Mouse (Mus musculus) thymus, adult 18-20 months (tissue): Measurements from ENCODE around the gene Iah1.

Experiments
- DNase-seq, 2 experiments: peaks; one replicate each; pipeline ENCODE4 v3.0.0; 2022; ENCODE audit warnings: mixed read lengths in 2 of 2

Gene Iah1

GRCm38 (mm10) chr12:21320317-21320716 is 4.1 kb downstream of the Iah1 start:
- no peak for DNase-seq

GRCm38 (mm10) chr12:21321170-21321569 is 5.0 kb downstream of the Iah1 start:
- no peak for DNase-seq

GRCm38 (mm10) chr12:21322296-21322695 is 6.1 kb downstream of the Iah1 start:
- no peak for DNase-seq

GRCm38 (mm10) chr12:21322856-21323255 is 6.7 kb downstream of the Iah1 start:
- no peak for DNase-seq

GRCm38 (mm10) chr12:21324101-21324500 is 7.9 kb downstream of the Iah1 start:
- no peak for DNase-seq

GRCm38 (mm10) chr12:21325266-21325665 is 9.1 kb downstream of the Iah1 start:
- no peak for DNase-seq

- no peak for DNase-seq
These were observed 10.1 kb downstream of the Iah1 start for GRCm38 (mm10) chr12:21326325-21326724.

GRCm38 (mm10) chr12:21329661-21330400 is 13.6 kb downstream of the Iah1 start:
- no peak for DNase-seq

GRCm38 (mm10) chr12:21330961-21331576 is 14.9 kb downstream of the Iah1 start:
- DNase-seq, result no peak

- DNase-seq, result no peak
These were observed 15.5 kb downstream of the Iah1 start for GRCm38 (mm10) chr12:21331711-21332110.

- DNase-seq, result no peak
These were observed 16.8 kb downstream of the Iah1 start for GRCm38 (mm10) chr12:21333021-21333420.

- no peak for DNase-seq
These were observed 17.6 kb downstream of the Iah1 start for GRCm38 (mm10) chr12:21333766-21334165.

- DNase-seq, result peak in 1 of 2 experiments; percentile 34
These were observed 19.7 kb downstream of the Iah1 start for GRCm38 (mm10) chr12:21335869-21336268.

GRCm38 (mm10) chr12:21337171-21337570 is 21.0 kb downstream of the Iah1 start:
- no peak for DNase-seq

GRCm38 (mm10) chr12:21340674-21341073 is 24.5 kb downstream of the Iah1 start:
- no peak for DNase-seq

- DNase-seq, result no peak
These were observed 30.8 kb downstream of the Iah1 start for GRCm38 (mm10) chr12:21346972-21347371.

- DNase-seq, result no peak
These were observed 34.1 kb downstream of the Iah1 start for GRCm38 (mm10) chr12:21350113-21350876.

- no peak for DNase-seq
These were observed 37.5 kb downstream of the Iah1 start for GRCm38 (mm10) chr12:21353681-21354080.

GRCm38 (mm10) chr12:21362686-21363085 is 46.5 kb downstream of the Iah1 start:
- DNase-seq, result no peak

GRCm38 (mm10) chr12:21363195-21363594 is 47.0 kb downstream of the Iah1 start:
- no peak for DNase-seq

- DNase-seq, result no peak
These were observed 48.6 kb downstream of the Iah1 start for GRCm38 (mm10) chr12:21364624-21365435.

GRCm38 (mm10) chr12:21368376-21369086 is 52.3 kb downstream of the Iah1 start:
- DNase-seq, result no peak
